Mouse (Mus musculus) limb, embryonic 11.5 days (tissue): ENCODE measurements around the gene Naa11. TPM values are rescaled to one million over a fixed set of nuclear protein-coding genes. Genes with fewer than 3 reads are reported as not detected.

Experiments used
- ATAC-seq: fragments of 200-750 bp; cut with Nextera tagmentation; 2 replicates; pipeline ENCODE4 v1.8.0; 2017; ENCODE audit warnings: low read depth; ENCODE audit not compliant: insufficient number of reproducible peaks, low FRiP score, low TSS enrichment
- DNase-seq: peaks from one replicate; pipeline ENCODE4 v3.0.0-alpha.2; 2015; ENCODE audit warnings: low spot score
- H3K27ac ChIP-seq: fragments of 300-500 bp; sonication (generic); replicated peaks from 2 replicates; pipeline ENCODE4 v1.5.1; 2014; ENCODE audit warnings: low read depth, mild to moderate bottlenecking, low read length
- H3K27me3 ChIP-seq: fragments of 300-500 bp; sonication (generic); 2 replicates; pipeline ENCODE4 v1.6.1; 2014; ENCODE audit warnings: mild to moderate bottlenecking, low read length, mixed read lengths; ENCODE audit not compliant: control insufficient read depth, insufficient read depth
- H3K36me3 ChIP-seq: fragments of 300-500 bp; sonication (generic); 2 replicates; pipeline ENCODE4 v1.6.1; 2014; ENCODE audit warnings: mild to moderate bottlenecking, low read length, moderate library complexity, mixed read lengths; ENCODE audit not compliant: control insufficient read depth, insufficient read depth
- H3K4me1 ChIP-seq: fragments of 300-500 bp; sonication (generic); 2 replicates; pipeline ENCODE4 v1.6.1; 2014; ENCODE audit warnings: low read length, mixed read lengths; ENCODE audit not compliant: control insufficient read depth, insufficient read depth
- H3K4me2 ChIP-seq: fragments of 300-500 bp; sonication (generic); 2 replicates; pipeline ENCODE4 v1.6.1; 2014; ENCODE audit warnings: low read depth, mild to moderate bottlenecking, moderate library complexity; ENCODE audit not compliant: severe bottlenecking
- H3K4me3 ChIP-seq: fragments of 300-500 bp; sonication (generic); 2 replicates; pipeline ENCODE4 v1.5.1; 2014; ENCODE audit warnings: low read depth, low read length
- H3K9ac ChIP-seq: fragments of 300-500 bp; sonication (generic); 2 replicates; pipeline ENCODE4 v1.6.1; 2014; ENCODE audit warnings: mild to moderate bottlenecking, low read length
- H3K9me3 ChIP-seq: fragments of 300-500 bp; sonication (generic); 2 replicates; pipeline ENCODE4 v1.6.1; 2016; ENCODE audit warnings: low read length; ENCODE audit not compliant: control insufficient read depth
- WGBS: fragments of 180-500 bp; shearing (Covaris S2); extraction: QIAGEN DNeasy Blood & Tissue Kit; methylation state at CpG from one replicate; pipeline ENCODE4 v1.1.7; 2014; 5-methylcytosine and 5-hydroxymethylcytosine counted together
- polyA plus RNA-seq: library from polyadenylated mRNA; unstranded; fragments of >200 nt; fragmentation: Nextera tagmentation; extraction: Ambion mirVana; gene quantifications from 2 replicates; pipeline ENCODE4 v1.2.1, GENCODE M21; 2014

Naa11 gene
- polyA plus RNA-seq, 1 experiment from 2014 or later = not detected

DNA sequence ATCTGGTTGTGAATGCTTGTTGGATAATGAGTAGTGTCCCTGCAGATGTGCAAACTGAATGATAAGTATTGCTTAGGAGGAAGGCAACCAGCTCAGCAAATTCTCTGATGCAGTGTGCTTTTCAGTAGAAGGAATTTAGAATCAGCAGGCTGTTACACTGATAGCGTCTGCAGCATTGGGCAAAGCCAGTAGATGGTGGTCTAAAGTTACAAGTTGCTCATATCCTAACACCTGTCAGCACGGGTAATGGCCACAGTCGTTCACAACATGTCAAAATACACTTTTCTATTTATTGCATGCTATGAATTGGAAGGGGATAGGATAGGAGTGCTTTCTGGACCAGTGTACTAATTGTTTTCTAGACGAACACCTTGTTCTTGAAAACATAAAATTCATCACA is 33.1 kb downstream of the Naa11 start:
- H3K4me3 ChIP-seq = no peak overlapping the region
- no peaks in the 10 kb centered on the region for H3K27me3 ChIP-seq
- H3K36me3 ChIP-seq = no peaks in the 10 kb centered on the region
- H3K9ac ChIP-seq = no peak overlapping the region
- H3K9me3 ChIP-seq = no peaks in the 10 kb centered on the region
- WGBS = 68% methylated on average over 4 of the region's 4 CpGs
- ATAC-seq = no peak
- H3K4me2 ChIP-seq = no peak overlapping the region
- 0 out of 2 replicates have a peak, but pooled peaks cover 3% of the 10 kb centered on the region for H3K4me1 ChIP-seq
- no peak for DNase-seq
- H3K27ac ChIP-seq = no peak overlapping the region

DNA sequence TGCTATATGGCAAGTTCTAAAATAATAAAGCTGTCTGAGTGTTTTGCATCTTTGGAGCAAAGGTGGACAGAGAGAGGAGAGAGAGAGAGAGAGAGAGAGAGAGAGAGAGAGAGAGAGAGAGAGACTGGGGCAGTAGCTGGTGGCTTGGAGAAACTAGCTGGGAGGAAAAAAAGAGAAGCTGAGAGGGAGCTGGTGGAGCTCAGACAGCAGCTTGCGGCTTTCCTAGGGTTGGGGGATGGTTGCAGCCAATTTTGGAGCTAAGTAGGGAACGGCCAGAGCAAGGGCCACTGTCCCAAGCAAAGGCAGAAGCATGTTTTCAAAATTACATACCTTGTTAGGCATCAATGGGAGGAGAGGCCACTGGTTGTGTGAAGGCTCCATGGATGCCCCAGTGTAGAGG is 36.0 kb downstream of the Naa11 start:
- H3K27ac ChIP-seq = no peak overlapping the region
- no peaks in the 10 kb centered on the region for H3K36me3 ChIP-seq
- WGBS = 53% methylated on average over 2 of the region's 2 CpGs

DNA sequence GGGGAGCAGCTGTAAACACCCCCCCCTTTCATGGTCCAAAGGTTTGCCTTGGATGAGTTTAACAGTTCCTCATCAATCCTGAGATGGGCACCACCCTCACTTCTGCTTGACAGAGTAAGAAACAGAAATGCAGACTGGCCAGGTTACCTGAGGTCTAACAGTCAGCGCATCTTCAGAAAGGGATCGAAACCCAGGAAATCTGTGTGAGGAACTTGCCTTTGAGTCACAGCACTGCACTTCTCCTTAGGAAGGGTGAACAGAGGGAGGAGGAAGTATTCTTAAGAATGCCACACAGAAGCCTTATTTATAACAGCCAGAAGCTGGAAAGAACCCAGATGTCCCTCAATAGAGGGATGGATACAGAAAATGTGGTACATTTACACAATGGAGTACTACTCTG is 37.0 kb downstream of the Naa11 start:
- ATAC-seq = no peak
- no peak for DNase-seq
- Histone ChIP-seq H3K9ac (no peak overlapping the region), H3K4me3 (no peak overlapping the region), H3K27me3 (no peaks in the 10 kb centered on the region), H3K9me3 (no peaks in the 10 kb centered on the region), H3K27ac (no peak overlapping the region), H3K4me2 (no peak overlapping the region), H3K4me1 (no peaks in the 10 kb centered on the region), H3K36me3 (no peaks in the 10 kb centered on the region)
- 94% methylated on average over 2 of the region's 2 CpGs for WGBS

More for the DNA sequence above, 36.0 kb downstream of the Naa11 start:
- H3K4me1 ChIP-seq = no peaks in the 10 kb centered on the region
- H3K27me3 ChIP-seq = no peaks in the 10 kb centered on the region
- H3K4me2 ChIP-seq = no peak overlapping the region
- no peaks in the 10 kb centered on the region for H3K9me3 ChIP-seq
- no peak overlapping the region for H3K4me3 ChIP-seq
- no peak overlapping the region for H3K9ac ChIP-seq
- no peak for ATAC-seq
- no peak for DNase-seq

DNA sequence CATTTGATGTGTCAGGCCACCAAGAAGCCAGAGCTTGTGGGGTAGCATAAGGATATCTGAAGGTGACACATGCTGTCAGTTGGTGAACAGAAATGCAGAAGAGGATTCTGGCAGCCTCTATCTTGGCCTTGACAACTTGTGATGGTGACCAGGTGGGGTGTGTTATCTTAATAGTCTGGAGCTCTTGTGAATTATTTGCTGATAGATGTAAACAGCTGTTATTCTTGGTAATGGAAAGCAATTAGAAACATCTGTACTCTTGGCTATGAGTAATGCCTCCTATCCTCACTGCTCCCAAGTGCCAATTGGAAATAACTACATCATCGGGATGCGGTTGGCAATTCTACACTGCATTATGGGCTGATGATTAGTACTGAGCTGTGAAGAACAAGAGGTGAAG is 43.4 kb downstream of the Naa11 start:
- no peak for DNase-seq
- H3K4me3 ChIP-seq = no peak overlapping the region
- H3K4me2 ChIP-seq = no peak overlapping the region
- H3K9me3 ChIP-seq = no peaks in the 10 kb centered on the region
- WGBS = 41% methylated on average over 2 of the region's 2 CpGs
- no peaks in the 10 kb centered on the region for H3K27me3 ChIP-seq
- H3K9ac ChIP-seq = no peak overlapping the region
- no peaks in the 10 kb centered on the region for H3K4me1 ChIP-seq
- no peaks in the 10 kb centered on the region for H3K36me3 ChIP-seq
- H3K27ac ChIP-seq = no peak overlapping the region
- no peak for ATAC-seq

DNA sequence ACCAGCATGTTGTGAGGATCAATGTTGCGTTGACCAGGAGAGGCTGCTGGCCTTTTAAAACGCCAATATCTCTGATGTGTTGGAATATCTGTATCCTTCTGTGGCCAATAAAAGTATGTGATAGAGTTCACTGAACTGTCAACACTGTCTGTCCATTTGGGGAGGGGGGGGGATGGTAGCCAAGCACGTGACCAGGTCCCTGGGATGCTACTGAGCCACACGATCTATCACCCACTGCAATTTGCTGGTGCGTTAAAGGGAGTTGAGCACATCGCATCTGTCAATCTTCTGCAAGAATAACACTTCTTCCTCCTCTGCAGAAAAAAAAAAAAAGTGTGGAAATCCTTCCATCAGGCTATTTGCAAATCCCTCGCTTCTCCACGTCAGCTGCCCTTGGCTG is 43.9 kb downstream of the Naa11 start:
- no peak overlapping the region for H3K27ac ChIP-seq
- H3K27me3 ChIP-seq = no peaks in the 10 kb centered on the region
- no peak overlapping the region for H3K9ac ChIP-seq
- no peaks in the 10 kb centered on the region for H3K9me3 ChIP-seq
- no peak for ATAC-seq
- no peaks in the 10 kb centered on the region for H3K36me3 ChIP-seq
- H3K4me3 ChIP-seq = no peak overlapping the region
- 67% methylated on average over 8 of the region's 8 CpGs for WGBS
- no peak overlapping the region for H3K4me2 ChIP-seq
- no peak for DNase-seq
- H3K4me1 ChIP-seq = no peaks in the 10 kb centered on the region

DNA sequence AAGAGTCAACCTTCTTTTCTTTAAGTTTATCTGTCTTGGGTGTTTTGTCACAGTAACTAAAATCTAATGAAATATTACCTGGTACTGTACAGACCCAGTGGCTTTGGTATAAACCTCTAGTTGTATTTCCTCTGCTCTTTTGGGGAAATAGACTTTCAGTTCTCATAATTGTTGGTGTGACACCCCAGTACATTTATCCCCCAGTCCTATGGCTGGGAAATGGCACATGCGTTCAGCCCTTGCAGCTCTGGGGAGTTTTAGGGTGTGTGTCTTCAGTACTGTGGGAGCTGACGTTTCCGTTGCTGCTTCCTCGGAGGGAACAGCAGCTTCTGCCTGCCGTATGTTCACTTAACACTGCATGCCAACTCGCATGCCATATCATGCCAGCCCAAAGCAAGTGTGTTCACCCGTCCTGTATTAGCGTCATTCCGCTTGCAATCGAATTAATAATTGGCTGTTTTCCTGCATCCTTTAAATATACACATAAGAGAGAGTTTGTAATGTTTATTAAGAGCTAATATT is 46.4 kb downstream of the Naa11 start:
- Histone ChIP-seq H3K4me2 (no peak overlapping the region), H3K4me3 (no peak overlapping the region), H3K9me3 (no peaks in the 10 kb centered on the region), H3K36me3 (no peaks in the 10 kb centered on the region), H3K4me1 (no peaks in the 10 kb centered on the region), H3K9ac (no peak overlapping the region), H3K27ac (no peak overlapping the region), H3K27me3 (no peaks in the 10 kb centered on the region)
- no peak for ATAC-seq
- DNase-seq = no peak
- 86% methylated on average over 10 of the region's 10 CpGs for WGBS

DNA sequence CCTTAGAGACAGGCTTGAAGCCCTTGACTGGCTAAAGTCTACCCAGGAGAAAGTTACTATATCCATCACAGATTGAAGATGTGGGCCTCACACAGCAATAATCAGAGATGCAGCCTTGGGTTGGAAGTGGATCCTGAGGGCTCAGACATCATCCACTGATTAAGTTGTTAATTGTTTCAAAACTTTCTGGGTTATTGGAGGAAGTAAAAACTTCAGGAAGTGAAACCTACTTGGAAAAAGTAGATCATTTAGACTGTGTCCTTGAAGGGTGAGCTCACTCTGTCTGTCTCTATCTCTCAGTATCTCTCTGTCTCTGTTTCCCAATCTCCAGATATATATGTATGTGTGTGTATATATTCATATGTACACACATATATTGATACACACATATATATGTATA is 47.0 kb downstream of the Naa11 start:
- no peak overlapping the region for H3K27ac ChIP-seq

DNA sequence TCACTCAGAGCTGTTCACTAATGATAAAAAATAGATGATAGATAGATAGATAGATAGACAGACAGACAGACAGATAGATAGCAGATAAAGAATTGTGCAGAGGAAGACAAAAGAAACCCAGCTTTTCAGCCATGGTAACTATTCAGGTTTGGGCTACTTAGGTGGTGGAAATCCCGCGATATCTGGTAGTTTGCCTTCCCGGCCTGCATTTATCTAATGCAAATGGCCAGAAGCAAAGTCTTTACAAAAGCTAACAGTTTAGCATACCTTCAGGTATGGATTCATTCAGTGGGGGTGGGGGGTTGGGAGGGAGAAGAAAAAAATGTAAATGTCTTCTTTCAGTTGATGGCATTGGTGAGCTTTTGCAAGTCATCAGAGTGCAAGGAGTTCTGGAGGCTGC is 48.0 kb downstream of the Naa11 start:
- Histone ChIP-seq H3K4me3 (no peak overlapping the region), H3K9ac (no peak overlapping the region)

More for the DNA sequence above, 47.0 kb downstream of the Naa11 start:
- Histone ChIP-seq H3K4me3 (no peak overlapping the region), H3K9ac (no peak overlapping the region), H3K4me1 (no peaks in the 10 kb centered on the region), H3K27me3 (no peaks in the 10 kb centered on the region), H3K4me2 (no peak overlapping the region), H3K9me3 (no peaks in the 10 kb centered on the region), H3K36me3 (no peaks in the 10 kb centered on the region)
- DNase-seq (no peak), ATAC-seq (no peak)

DNA sequence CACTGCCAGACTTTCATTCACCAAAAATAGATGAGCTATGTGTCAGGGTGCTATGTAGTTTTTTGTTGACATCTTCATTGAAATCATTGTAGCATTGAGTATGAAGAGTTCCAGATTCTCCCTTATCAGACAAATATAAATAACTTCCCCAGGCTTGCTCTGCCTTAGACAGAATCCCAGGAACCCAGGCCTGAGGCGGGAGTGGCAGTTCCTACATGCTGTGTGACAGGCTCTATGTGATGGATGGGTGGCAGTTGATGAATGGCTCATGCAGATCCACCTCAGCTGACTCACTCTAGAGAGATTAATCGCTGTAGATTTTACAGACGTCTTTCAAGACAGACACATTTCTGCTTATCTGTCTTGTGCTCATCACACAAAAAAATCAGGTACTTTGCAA is 57.4 kb downstream of the Naa11 start:
- no peak overlapping the region for H3K4me2 ChIP-seq
- no peak for ATAC-seq
- no peak overlapping the region for H3K9ac ChIP-seq
- H3K9me3 ChIP-seq = no peaks in the 10 kb centered on the region
- DNase-seq = no peak
- H3K4me3 ChIP-seq = no peak overlapping the region
- WGBS = 64% methylated on average over 3 of the region's 3 CpGs
- H3K4me1 ChIP-seq = no peaks in the 10 kb centered on the region
- no peaks in the 10 kb centered on the region for H3K27me3 ChIP-seq
- no peak overlapping the region for H3K27ac ChIP-seq
- H3K36me3 ChIP-seq = no peaks in the 10 kb centered on the region

More for the DNA sequence above, 48.0 kb downstream of the Naa11 start:
- no peaks in the 10 kb centered on the region for H3K36me3 ChIP-seq
- DNase-seq (no peak), ATAC-seq (no peak)
- no peaks in the 10 kb centered on the region for H3K4me1 ChIP-seq
- H3K4me2 ChIP-seq = no peak overlapping the region
- no peaks in the 10 kb centered on the region for H3K9me3 ChIP-seq
- no peak overlapping the region for H3K27ac ChIP-seq
- no peaks in the 10 kb centered on the region for H3K27me3 ChIP-seq
- 82% methylated on average over 3 of the region's 3 CpGs for WGBS
